Mouse (Mus musculus): ENCODE data around the gene Matk. TPM values are rescaled to one million over a fixed set of nuclear protein-coding genes. Genes with fewer than 3 reads are reported as not detected.
A peak's percentile ranks its signal among the peaks of the same experiment; 100 is the strongest.

Matk gene
- total RNA-seq, 2 experiments from 2014 or later, result 0.15 to 0.31 TPM

GRCm38 (mm10) chr10:81247804-81248203 is 4.9 kb upstream of the Matk start:
- Histone ChIP-seq H3K27ac (no peak overlapping the region), H3K4me3 (no peak overlapping the region)
- TF ChIP-seq CTCF (IDR thresholded peaks at IDR 0.05), result no peak
- no peak for DNase-seq
- intact Hi-C loops (cut with DNase I), result no loop called here

- Histone ChIP-seq H3K27ac (no peak overlapping the region), H3K4me3 (no peak overlapping the region)
- DNase-seq, result no peak
- no peak for TF ChIP-seq CTCF (IDR thresholded peaks at IDR 0.05)
- intact Hi-C loops (cut with DNase I), result no loop called here
Observed at GRCm38 (mm10) chr10:81249442-81249841, 3.3 kb upstream of the Matk start.

GRCm38 (mm10) chr10:81254886-81255285 is 2.2 kb downstream of the Matk start:
- no peak for TF ChIP-seq CTCF (IDR thresholded peaks at IDR 0.05)
- Histone ChIP-seq H3K4me3 (no peak overlapping the region), H3K27ac (no peak overlapping the region)
- no peak for DNase-seq
- intact Hi-C loops (cut with DNase I), result no loop called here

- intact Hi-C loops (cut with DNase I), result no loop called here
- H3K4me3 ChIP-seq, result peak overlapping the region; percentile 60
- no peak overlapping the region for H3K27ac ChIP-seq
- no peak for DNase-seq
- TF ChIP-seq CTCF (IDR thresholded peaks at IDR 0.05), result no peak
Observed at GRCm38 (mm10) chr10:81257158-81258039, 4.7 kb downstream of the Matk start.

GRCm38 (mm10) chr10:81259225-81259884 is 6.6 kb downstream of the Matk start:
- intact Hi-C loops (cut with DNase I), result no loop called here
- no peak for DNase-seq
- no peak overlapping the region for H3K4me3 ChIP-seq
- no peak for TF ChIP-seq CTCF (IDR thresholded peaks at IDR 0.05)
- no peak overlapping the region for H3K27ac ChIP-seq

- Histone ChIP-seq H3K4me3 (no peak overlapping the region), H3K27ac (no peak overlapping the region)
- DNase-seq, result no peak
- TF ChIP-seq CTCF (IDR thresholded peaks at IDR 0.05), result no peak
- intact Hi-C loops (cut with DNase I), result loop anchor here (10.0 kb wide), 1 partner anchor 826 kb away; the partner anchor contains the start of gene Tcf3
Observed at GRCm38 (mm10) chr10:81261025-81261424, 8.3 kb downstream of the Matk start.

GRCm38 (mm10) chr10:81265540-81265939 is 12.8 kb downstream of the Matk start:
- peak overlapping the region; percentile 29; the same call in 1 of the 2 replicates for H3K27ac ChIP-seq
- intact Hi-C loops (cut with DNase I), result loop anchor here (10.0 kb wide), 1 partner anchor 831 kb away; the partner anchor contains the start of gene Tcf3
- no peak for DNase-seq
- no peak for TF ChIP-seq CTCF (IDR thresholded peaks at IDR 0.05)
- peak overlapping the region; percentile 82 for H3K4me3 ChIP-seq

GRCm38 (mm10) chr10:81266211-81267105 is 13.7 kb downstream of the Matk start, which contains the start of the genes Mrpl54 and Apba3:
Gene Mrpl54, minus strand, starts transcription at chr10:81266934.
Gene Apba3, plus strand, starts transcription at chr10:81266960.
- TF ChIP-seq CTCF (IDR thresholded peaks at IDR 0.05), result no peak
- peak within 1 kb of the TSS; percentile 91 for H3K4me3 ChIP-seq
- intact Hi-C loops (cut with DNase I), result loop anchor here (10.0 kb wide), 1 partner anchor 832 kb away; the partner anchor contains the start of gene Tcf3
- H3K27ac ChIP-seq, result peak within 1 kb of the TSS; percentile 100
- DNase-seq, result peak; percentile 99

- peak; percentile 92 for DNase-seq
- no peak for TF ChIP-seq CTCF (IDR thresholded peaks at IDR 0.05)
- peak overlapping the region; percentile 100 for H3K27ac ChIP-seq
- peak overlapping the region; percentile 91 for H3K4me3 ChIP-seq
- intact Hi-C loops (cut with DNase I), result loop anchor here (10.0 kb wide), 1 partner anchor 833 kb away; the partner anchor contains the start of gene Tcf3
Observed at GRCm38 (mm10) chr10:81268056-81268455, 15.3 kb downstream of the Matk start.

GRCm38 (mm10) chr10:81268643-81269412 is 16.1 kb downstream of the Matk start:
- H3K4me3 ChIP-seq, result peak overlapping the region; percentile 91
- peak overlapping the region; percentile 100 for H3K27ac ChIP-seq
- intact Hi-C loops (cut with DNase I), result loop anchor here (10.0 kb wide), 1 partner anchor 834 kb away; the partner anchor contains the start of gene Tcf3
- TF ChIP-seq CTCF (IDR thresholded peaks at IDR 0.05), result no peak
- DNase-seq, result no peak

- no peak overlapping the region for H3K27ac ChIP-seq
- intact Hi-C loops (cut with DNase I), result no loop called here
- DNase-seq, result no peak
- no peak overlapping the region for H3K4me3 ChIP-seq
- TF ChIP-seq CTCF (IDR thresholded peaks at IDR 0.05), result no peak
Observed at GRCm38 (mm10) chr10:81272356-81272755, 19.6 kb downstream of the Matk start.
